Mouse (Mus musculus) G1E (cell line): ENCODE results near the gene Stk24.

Experiments
- CTCF ChIP-seq: IDR thresholded peaks from 2 replicates; pipeline ENCODE4 v1.5.1; 2012; ENCODE audit warnings: low read depth, low read length, inconsistent platforms, mixed read lengths
- GATA1 ChIP-seq: IDR thresholded peaks from 2 replicates; pipeline ENCODE4 v1.6.1; 2012; ENCODE audit warnings: borderline replicate concordance, low read length, inconsistent platforms, mixed read lengths
- GATA2 ChIP-seq: IDR thresholded peaks from 2 replicates; pipeline ENCODE4 v1.6.1; 2012; ENCODE audit warnings: low read depth, low read length, inconsistent platforms, borderline replicate concordance
- POLR2AphosphoS5 ChIP-seq: IDR thresholded peaks from 2 replicates; pipeline ENCODE4 v1.6.1; 2012; ENCODE audit warnings: low read depth, low read length, inconsistent platforms; ENCODE audit not compliant: insufficient replicate concordance
- TAL1 ChIP-seq: conservative IDR thresholded peaks from 2 replicates; pipeline ENCODE4 v1.6.1; 2012; ENCODE audit warnings: low read depth, low read length, inconsistent platforms, mixed read lengths

GRCm38 (mm10) chr14:121349291-121349690, 30.5 kb downstream of the Stk24 start:
- no peak for TF ChIP-seq GATA1
- TF ChIP-seq CTCF: no peak
- TF ChIP-seq TAL1: no peak
- no peak for TF ChIP-seq GATA2
- TF ChIP-seq POLR2AphosphoS5: no peak
